Mouse (Mus musculus) spleen, adult 2 months (tissue): Measurements from ENCODE around the gene Npl.

Experiments used
- CTCF ChIP-seq: fragments of 200-500 bp; IDR thresholded peaks from 2 replicates; pipeline ENCODE4 v1.5.1; 2011; ENCODE audit warnings: mild to moderate bottlenecking, inconsistent platforms; ENCODE audit not compliant: insufficient read depth, insufficient read length, insufficient replicate concordance; ENCODE audit errors: extremely low read depth
- POLR2A ChIP-seq: fragments of 200-500 bp; IDR thresholded peaks from 2 replicates; pipeline ENCODE4 v1.6.1; 2011; ENCODE audit warnings: low read depth, low read length, inconsistent platforms

- TF ChIP-seq CTCF (no peak), POLR2A (no peak)
These were observed 10.0 kb downstream of the Npl start for GRCm38 (mm10) chr1:153539739-153540333.
